Mouse (Mus musculus) small intestine, adult 2 months (tissue): ENCODE measurements around the gene Olfr976. TPM values are rescaled to one million over a fixed set of nuclear protein-coding genes. Genes with fewer than 3 reads are reported as not detected.

Experiments
- H3K27ac ChIP-seq: fragments of 200-500 bp; 2 replicates; pipeline ENCODE4 v1.5.1; 2012; ENCODE audit warnings: low read depth, low read length, control low read depth, inconsistent platforms; ENCODE audit not compliant: insufficient read depth
- H3K27me3 ChIP-seq: fragments of 200-500 bp; 2 replicates; pipeline ENCODE4 v1.6.1; 2012; ENCODE audit warnings: mild to moderate bottlenecking, moderate library complexity, low read length, inconsistent platforms; ENCODE audit not compliant: control insufficient read depth, insufficient read depth
- H3K36me3 ChIP-seq: fragments of 200-500 bp; 2 replicates; pipeline ENCODE4 v1.6.1; 2012; ENCODE audit warnings: mild to moderate bottlenecking, low read length, control low read depth, inconsistent platforms; ENCODE audit not compliant: control insufficient read depth, insufficient read depth
- H3K4me1 ChIP-seq: fragments of 200-500 bp; 2 replicates; pipeline ENCODE4 v1.6.1; 2012; ENCODE audit warnings: low read length, inconsistent platforms, mixed read lengths; ENCODE audit not compliant: control insufficient read depth, insufficient read depth, insufficient read length
- H3K4me3 ChIP-seq: fragments of 200-500 bp; 2 replicates; pipeline ENCODE4 v1.5.1; 2012; ENCODE audit warnings: low read depth, mild to moderate bottlenecking, control low read depth, inconsistent platforms, low read length, moderate library complexity
- CTCF ChIP-seq: fragments of 200-500 bp; IDR thresholded peaks from 2 replicates; pipeline ENCODE4 v1.5.1; 2012; ENCODE audit warnings: low read depth, mild to moderate bottlenecking, control low read depth, inconsistent platforms, low read length, moderate library complexity, mixed read lengths; ENCODE audit not compliant: insufficient replicate concordance, insufficient read length; ENCODE audit errors: extremely low read depth
- POLR2A ChIP-seq: fragments of 200-500 bp; IDR thresholded peaks from 2 replicates; pipeline ENCODE4 v1.6.1; 2012; ENCODE audit warnings: low read depth, mild to moderate bottlenecking, control low read depth, inconsistent platforms, low read length, moderate library complexity
- WGBS: fragments of 180-500 bp; shearing (Covaris S2); methylation state at CpG from one replicate; pipeline ENCODE4 v1.1.7; 2018; 5-methylcytosine and 5-hydroxymethylcytosine counted together
- polyA plus RNA-seq: library from polyadenylated mRNA; depleted of rRNA; stranded (reverse); fragments of >200 nt; gene quantifications from 2 replicates; pipeline ENCODE4 v1.2.3, GENCODE M21; 2012; rRNA removed

Olfr976 gene
- polyA plus RNA-seq, 1 experiment = not detected

DNA sequence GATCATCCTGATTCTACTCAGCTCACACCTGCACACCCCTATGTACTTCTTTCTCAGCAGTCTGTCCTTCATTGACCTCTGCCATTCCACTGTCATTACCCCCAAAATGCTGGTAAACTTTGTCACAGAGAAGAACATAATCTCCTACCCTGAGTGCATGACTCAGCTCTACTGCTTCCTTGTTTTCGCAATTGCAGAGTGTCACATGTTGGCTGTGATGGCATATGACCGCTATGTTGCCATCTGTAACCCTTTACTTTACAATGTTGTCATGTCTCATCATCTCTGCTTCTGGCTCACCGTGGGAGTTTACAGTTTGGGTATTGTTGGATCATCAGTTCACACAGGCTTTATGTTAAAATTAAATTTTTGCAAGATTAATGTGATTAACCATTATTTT, 51.0 kb downstream of the Olfr976 start:
- WGBS = 71% methylated on average over 3 of the region's 3 CpGs
- TF ChIP-seq CTCF = no peak
- no peak for TF ChIP-seq POLR2A

DNA sequence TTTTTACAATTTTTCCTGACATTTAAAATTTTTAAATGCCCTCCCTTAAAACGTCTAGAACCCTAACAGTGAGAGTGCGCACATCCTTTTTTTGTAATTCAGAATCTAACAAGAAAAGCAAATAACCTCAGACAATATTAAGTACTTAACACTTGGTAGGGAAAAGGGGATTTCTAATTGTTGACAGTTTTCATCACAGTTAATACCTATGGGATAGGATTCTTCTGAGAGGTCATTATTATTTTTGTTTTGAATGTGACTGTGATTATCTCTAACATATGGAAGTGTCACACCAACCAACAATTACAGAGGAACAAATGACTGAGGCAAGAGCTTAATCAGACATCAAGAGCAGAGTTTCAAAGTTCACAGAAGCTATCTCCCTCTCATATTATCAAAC, 53.9 kb downstream of the Olfr976 start, which contains the start of gene Olfr229:
Olfr229 (plus strand) TSS at position 301 of the 400 bp plus-strand sequence.
- TF ChIP-seq CTCF (no peak), POLR2A (no peak)
- no peaks in the 10 kb centered on the region for H3K4me1 ChIP-seq
- no peak within 1 kb of the TSS for H3K4me3 ChIP-seq
- 73% methylated on average over 2 of the region's 2 CpGs for WGBS
- H3K27ac ChIP-seq = no peak within 1 kb of the TSS
- H3K36me3 ChIP-seq = no peaks in the 10 kb centered on the region
- no peaks in the 10 kb centered on the region for H3K27me3 ChIP-seq

More for the DNA sequence above, 51.0 kb downstream of the Olfr976 start:
- Histone ChIP-seq H3K27ac (no peak overlapping the region), H3K27me3 (no peaks in the 10 kb centered on the region), H3K4me3 (no peak overlapping the region), H3K36me3 (no peaks in the 10 kb centered on the region), H3K4me1 (no peaks in the 10 kb centered on the region)

DNA sequence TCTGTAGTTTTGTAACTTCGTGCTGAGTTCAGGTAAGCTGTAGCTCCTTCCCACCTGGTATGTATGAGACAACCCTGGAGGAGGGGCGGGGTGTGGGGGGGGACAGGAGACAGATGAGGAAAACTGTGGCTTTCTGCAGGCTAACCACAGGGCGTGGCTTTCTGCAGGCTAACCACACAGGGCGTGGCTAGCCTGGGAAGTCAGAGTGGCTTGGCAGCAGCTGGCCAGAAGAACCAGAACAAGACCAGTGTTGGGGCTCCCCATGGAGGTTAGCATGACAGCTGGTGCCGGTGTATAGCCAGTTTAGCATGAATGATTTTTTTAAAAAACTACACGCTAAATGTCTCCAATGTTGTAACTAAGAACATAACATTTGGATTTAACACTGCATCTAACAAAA, 55.8 kb downstream of the Olfr976 start:
- WGBS = 57% methylated on average over 6 of the region's 6 CpGs
- H3K4me3 ChIP-seq = no peak overlapping the region
- no peaks in the 10 kb centered on the region for H3K36me3 ChIP-seq
- TF ChIP-seq CTCF (no peak), POLR2A (no peak)
- H3K4me1 ChIP-seq = no peaks in the 10 kb centered on the region
- no peak overlapping the region for H3K27ac ChIP-seq
- no peaks in the 10 kb centered on the region for H3K27me3 ChIP-seq

Other genes starting within 250 kb of the Olfr976 start
- gene Olfr965, start 249.8 kb downstream of the Olfr976 start, polyA plus RNA-seq = not detected in 2 replicates
- not detected in 2 replicates for gene Olfr150, start 230.2 kb downstream of the Olfr976 start, polyA plus RNA-seq
- not detected in 2 replicates for gene Olfr967, start 214.9 kb downstream of the Olfr976 start, polyA plus RNA-seq
- not detected in 2 replicates for gene Olfr968, start 177.9 kb downstream of the Olfr976 start, polyA plus RNA-seq
- not detected in 2 replicates for gene Olfr969, start 170.2 kb downstream of the Olfr976 start, polyA plus RNA-seq
- not detected in 2 replicates for gene Olfr970, start 152.3 kb downstream of the Olfr976 start, polyA plus RNA-seq
- not detected in 2 replicates for gene Olfr971, start 124.3 kb downstream of the Olfr976 start, polyA plus RNA-seq
- gene Olfr972, start 94.7 kb downstream of the Olfr976 start, polyA plus RNA-seq = not detected in 2 replicates
- not detected in 2 replicates for gene Olfr229, start 53.8 kb downstream of the Olfr976 start, polyA plus RNA-seq
- gene Olfr974, start 23.6 kb downstream of the Olfr976 start, polyA plus RNA-seq = not detected in 2 replicates
- 0.03 TPM in 1 of 2 replicates, not detected in the other for gene Olfr975, start 9.1 kb downstream of the Olfr976 start, polyA plus RNA-seq
- gene Olfr978, start 31.0 kb upstream of the Olfr976 start, polyA plus RNA-seq = not detected in 2 replicates
- not detected in 2 replicates for gene Olfr979, start 42.3 kb upstream of the Olfr976 start, polyA plus RNA-seq
- not detected in 2 replicates for gene Olfr980, start 48.4 kb upstream of the Olfr976 start, polyA plus RNA-seq
- not detected in 2 replicates for gene Olfr981, start 60.3 kb upstream of the Olfr976 start, polyA plus RNA-seq
- not detected in 2 replicates for gene Olfr982, start 112.7 kb upstream of the Olfr976 start, polyA plus RNA-seq
- not detected in 2 replicates for gene Olfr983, start 132.5 kb upstream of the Olfr976 start, polyA plus RNA-seq
- not detected in 2 replicates for gene Olfr984, start 153.1 kb upstream of the Olfr976 start, polyA plus RNA-seq
- gene Olfr985, start 169.1 kb upstream of the Olfr976 start, polyA plus RNA-seq = not detected in 2 replicates
- gene Tmem225, start 187.0 kb upstream of the Olfr976 start, polyA plus RNA-seq = not detected in 2 replicates
- not detected in 2 replicates for gene Olfr986, start 219.8 kb upstream of the Olfr976 start, polyA plus RNA-seq
- 0.19 and 0.35 TPM in 2 replicates for gene Zfp202, start 231.2 kb upstream of the Olfr976 start, polyA plus RNA-seq